Mouse (Mus musculus): Measurements from ENCODE around the gene Pmf1.
A peak's percentile ranks its signal among the peaks of the same experiment; 100 is the strongest.

Gene Pmf1

GRCm38 (mm10) chr3:88409741-88410644, at the start of gene Pmf1:
Gene Pmf1 (minus strand): TSS chr3:88410331.
- DNase-seq (ENCODE audit: low read depth, low spot score): peak; percentile 94

- peak; percentile 49 for DNase-seq (ENCODE audit: low read depth, low spot score)
Observed at GRCm38 (mm10) chr3:88458778-88459219, 48.7 kb upstream of the Pmf1 start.

GRCm38 (mm10) chr3:88456746-88457532, 46.8 kb upstream of the Pmf1 start:
- no peak for DNase-seq (ENCODE audit: low read depth, low spot score)

- no peak for DNase-seq (ENCODE audit: low read depth, low spot score)
Observed at GRCm38 (mm10) chr3:88456313-88456712, 46.2 kb upstream of the Pmf1 start.

- no peak for DNase-seq (ENCODE audit: low read depth, low spot score)
Observed at GRCm38 (mm10) chr3:88455588-88456264, 45.6 kb upstream of the Pmf1 start.

- no peak for DNase-seq (ENCODE audit: low read depth, low spot score)
Observed at GRCm38 (mm10) chr3:88454762-88455587, 44.8 kb upstream of the Pmf1 start.

- DNase-seq (ENCODE audit: low read depth, low spot score): no peak
Observed at GRCm38 (mm10) chr3:88453986-88454385, 43.9 kb upstream of the Pmf1 start.

GRCm38 (mm10) chr3:88453369-88453768, 43.2 kb upstream of the Pmf1 start:
- no peak for DNase-seq (ENCODE audit: low read depth, low spot score)

GRCm38 (mm10) chr3:88452716-88453115, 42.6 kb upstream of the Pmf1 start:
- no peak for DNase-seq (ENCODE audit: low read depth, low spot score)

- DNase-seq (ENCODE audit: low read depth, low spot score): no peak
Observed at GRCm38 (mm10) chr3:88452246-88452645, 42.1 kb upstream of the Pmf1 start.

GRCm38 (mm10) chr3:88450379-88451131, 40.4 kb upstream of the Pmf1 start:
- no peak for DNase-seq (ENCODE audit: low read depth, low spot score)

- DNase-seq (ENCODE audit: low read depth, low spot score): peak; percentile 60
Observed at GRCm38 (mm10) chr3:88449395-88450023, 39.4 kb upstream of the Pmf1 start.

GRCm38 (mm10) chr3:88448443-88448842, 38.3 kb upstream of the Pmf1 start:
- no peak for DNase-seq (ENCODE audit: low read depth, low spot score)

- DNase-seq (ENCODE audit: low read depth, low spot score): no peak
Observed at GRCm38 (mm10) chr3:88447676-88448183, 37.6 kb upstream of the Pmf1 start.

- no peak for DNase-seq (ENCODE audit: low read depth, low spot score)
Observed at GRCm38 (mm10) chr3:88446471-88447123, 36.5 kb upstream of the Pmf1 start.

- no peak for DNase-seq (ENCODE audit: low read depth, low spot score)
Observed at GRCm38 (mm10) chr3:88442888-88443287, 32.8 kb upstream of the Pmf1 start.

- DNase-seq (ENCODE audit: low read depth, low spot score): no peak
Observed at GRCm38 (mm10) chr3:88442488-88442887, 32.4 kb upstream of the Pmf1 start.

GRCm38 (mm10) chr3:88440500-88441381, 30.6 kb upstream of the Pmf1 start:
- DNase-seq (ENCODE audit: low read depth, low spot score): peak; percentile 38

Data from mesoderm, embryonic 11.5 days (tissue).